Mouse (Mus musculus): ENCODE data around the gene Socs3.

The Socs3 gene

GRCm38 (mm10) chr11:117925541-117925940 is 44.3 kb downstream of the Socs3 start:
- DNase-seq (ENCODE audit: low spot score in 2 of 2): no peak

- DNase-seq (ENCODE audit: low spot score in 2 of 2): peak in 1 of 2 experiments; percentile 33
Measured at GRCm38 (mm10) chr11:117924466-117924865, 45.4 kb downstream of the Socs3 start.

- no peak for DNase-seq (ENCODE audit: low spot score in 2 of 2)
Measured at GRCm38 (mm10) chr11:117923279-117923678, 46.6 kb downstream of the Socs3 start.

- no peak for DNase-seq (ENCODE audit: low spot score in 2 of 2)
Measured at GRCm38 (mm10) chr11:117919211-117919610, 50.6 kb downstream of the Socs3 start.

GRCm38 (mm10) chr11:117918541-117918940 is 51.3 kb downstream of the Socs3 start:
- DNase-seq (ENCODE audit: low spot score in 2 of 2): no peak

Data from right cerebral cortex, adult 2 months (tissue).